Mouse (Mus musculus) R1 (cell line): ENCODE measurements around the gene Pithd1.

Experiments
- DNase-seq: peaks from one replicate; pipeline ENCODE4 v3.0.0-alpha.2; 2018; ENCODE audit warnings: low read depth, low spot score

Pithd1 gene

DNA sequence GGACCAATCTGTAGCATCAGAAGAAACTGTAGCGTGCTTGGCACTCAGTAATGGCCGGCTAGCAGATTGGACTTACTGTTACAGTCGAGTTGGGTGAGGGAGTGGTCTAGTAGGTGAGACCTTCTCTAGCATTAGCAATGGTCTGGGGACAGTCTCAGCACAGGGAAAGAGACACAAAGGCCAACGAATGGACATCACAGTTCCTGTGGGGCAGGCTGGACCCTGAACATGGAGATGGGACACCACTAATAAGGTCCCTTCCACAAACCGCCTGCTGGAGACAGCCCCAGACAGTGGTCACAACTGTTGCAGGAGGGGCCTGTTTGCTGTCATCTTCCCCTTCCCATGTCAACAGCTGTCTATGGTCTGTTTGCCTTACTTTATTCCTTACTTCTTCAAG is 25.4 kb downstream of the Pithd1 start:
- DNase-seq = no peak

DNA sequence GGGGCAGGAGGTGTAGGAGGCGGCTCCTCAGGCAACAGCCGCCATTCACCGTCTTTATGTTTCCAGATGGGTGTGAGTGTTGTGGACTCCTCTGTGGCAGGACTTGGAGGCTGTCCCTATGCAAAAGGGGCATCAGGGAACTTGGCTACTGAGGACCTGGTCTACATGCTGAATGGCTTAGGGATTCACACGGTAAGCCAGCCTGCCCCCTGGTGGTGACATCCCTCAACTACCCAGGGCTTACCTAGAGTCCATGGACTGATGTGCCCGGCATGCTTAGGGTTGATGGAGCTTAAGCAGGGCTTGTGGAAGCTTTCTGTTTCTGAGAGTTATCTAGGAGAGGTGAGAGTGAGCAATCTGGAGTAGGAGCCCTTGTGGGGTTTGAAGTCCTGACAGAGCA is 26.3 kb downstream of the Pithd1 start:
- DNase-seq = peak; percentile 86

DNA sequence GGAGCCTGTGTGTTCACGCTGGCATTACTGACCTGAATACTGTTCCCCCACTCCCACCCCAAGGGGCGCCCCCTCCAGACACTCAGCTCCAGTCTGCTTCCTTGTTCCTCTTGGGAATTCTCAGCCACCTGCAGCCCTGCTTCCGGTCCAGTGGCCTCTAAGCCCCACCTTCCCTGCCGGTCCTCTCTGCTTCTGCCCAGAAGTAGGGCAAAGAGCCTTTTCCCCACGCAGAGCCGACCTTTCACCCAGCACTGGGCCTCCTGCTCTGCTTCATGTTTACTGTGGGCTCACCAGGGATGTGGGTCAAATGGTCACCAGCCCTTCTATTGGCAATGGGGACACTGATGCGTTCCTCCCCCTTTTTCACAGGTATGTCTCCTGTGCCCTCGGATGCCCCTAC is 28.7 kb downstream of the Pithd1 start:
- DNase-seq = no peak

- DNase-seq = no peak
These were observed 31.2 kb downstream of the Pithd1 start for GRCm38 (mm10) chr4:135955886-135956285.

GRCm38 (mm10) chr4:135954241-135954640 is 32.8 kb downstream of the Pithd1 start:
- DNase-seq = peak; percentile 55

- peak; percentile 49 for DNase-seq
These were observed 33.9 kb downstream of the Pithd1 start for GRCm38 (mm10) chr4:135953179-135953578.

DNA sequence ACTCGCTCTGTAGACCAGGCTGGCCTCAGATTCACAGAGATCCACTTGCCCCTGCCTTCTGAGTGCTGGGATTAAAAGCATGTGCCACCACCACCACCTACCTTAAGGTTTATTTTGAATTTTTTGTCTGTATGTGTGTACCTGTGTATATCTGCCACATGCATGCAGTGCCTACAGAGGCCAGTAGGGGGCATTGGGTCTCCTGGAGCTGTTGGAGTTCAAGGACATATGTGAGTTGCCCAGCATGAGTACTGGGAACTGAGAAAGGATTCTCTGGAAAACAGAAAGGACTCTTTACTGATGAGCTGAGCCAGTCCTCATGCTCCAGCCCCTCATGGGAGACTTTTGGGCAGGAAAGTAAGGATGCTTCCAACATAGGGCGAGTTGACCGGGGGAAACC is 35.6 kb downstream of the Pithd1 start:
- peak; percentile 85 for DNase-seq

DNA sequence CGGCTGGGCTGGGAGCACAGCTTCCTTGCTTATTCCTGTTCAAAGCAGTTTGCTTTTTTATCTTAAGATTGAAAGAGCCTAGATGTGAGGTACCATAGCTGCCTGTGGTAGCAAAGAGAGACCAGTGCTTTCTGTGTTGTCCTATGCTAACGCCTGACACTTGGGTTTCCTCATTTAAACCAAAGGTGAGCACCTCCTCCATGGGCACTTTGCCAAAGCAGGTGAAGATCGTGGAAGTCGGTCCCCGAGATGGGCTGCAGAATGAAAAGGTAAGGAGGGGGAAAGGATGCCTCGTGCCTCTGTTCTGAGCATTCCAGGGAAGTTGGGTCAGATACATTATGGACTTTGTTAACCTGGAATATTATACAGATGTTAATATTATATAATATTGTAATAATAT is 36.7 kb downstream of the Pithd1 start:
- DNase-seq = no peak

DNA sequence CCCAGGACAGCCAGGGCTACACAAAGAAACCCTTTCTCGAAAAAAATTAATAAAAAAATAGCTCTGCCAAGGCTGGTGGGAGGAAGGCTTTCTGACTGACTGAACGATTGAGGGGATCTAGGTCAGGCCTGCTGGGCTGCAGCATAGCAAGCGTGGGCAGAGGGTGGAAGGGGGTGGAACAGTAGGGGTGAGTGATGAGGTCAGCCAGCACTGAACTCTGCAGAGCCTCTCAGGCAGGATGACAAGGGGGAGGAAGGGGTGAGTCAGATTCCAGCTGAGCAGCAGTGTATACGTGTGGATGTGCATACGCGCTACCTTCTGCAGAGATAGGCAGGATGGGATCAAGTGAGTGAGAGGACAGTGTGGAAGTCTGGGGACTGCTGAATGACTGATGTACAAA is 37.2 kb downstream of the Pithd1 start:
- DNase-seq = peak; percentile 39

DNA sequence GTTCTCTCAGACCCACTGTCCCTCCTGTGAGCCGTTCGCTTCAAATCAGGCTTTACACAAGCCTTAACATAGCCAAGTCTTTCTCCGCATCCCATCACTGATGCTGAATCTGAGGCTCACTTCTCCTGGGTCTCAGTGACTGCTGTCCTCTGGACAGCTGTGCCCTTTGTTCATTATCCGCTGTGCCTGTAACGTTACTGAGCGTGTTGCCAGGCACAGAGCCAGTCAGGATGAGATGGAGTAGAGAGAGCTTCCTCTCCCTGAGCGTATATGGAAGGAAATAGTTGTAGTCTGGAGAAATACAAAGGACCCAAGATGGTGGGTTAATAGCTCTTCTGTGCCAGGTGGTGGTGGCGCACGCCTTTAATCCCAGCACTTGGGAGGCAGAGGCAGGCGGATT is 37.6 kb downstream of the Pithd1 start:
- DNase-seq = no peak

- no peak for DNase-seq
These were observed 38.9 kb downstream of the Pithd1 start for GRCm38 (mm10) chr4:135948142-135948541.

DNA sequence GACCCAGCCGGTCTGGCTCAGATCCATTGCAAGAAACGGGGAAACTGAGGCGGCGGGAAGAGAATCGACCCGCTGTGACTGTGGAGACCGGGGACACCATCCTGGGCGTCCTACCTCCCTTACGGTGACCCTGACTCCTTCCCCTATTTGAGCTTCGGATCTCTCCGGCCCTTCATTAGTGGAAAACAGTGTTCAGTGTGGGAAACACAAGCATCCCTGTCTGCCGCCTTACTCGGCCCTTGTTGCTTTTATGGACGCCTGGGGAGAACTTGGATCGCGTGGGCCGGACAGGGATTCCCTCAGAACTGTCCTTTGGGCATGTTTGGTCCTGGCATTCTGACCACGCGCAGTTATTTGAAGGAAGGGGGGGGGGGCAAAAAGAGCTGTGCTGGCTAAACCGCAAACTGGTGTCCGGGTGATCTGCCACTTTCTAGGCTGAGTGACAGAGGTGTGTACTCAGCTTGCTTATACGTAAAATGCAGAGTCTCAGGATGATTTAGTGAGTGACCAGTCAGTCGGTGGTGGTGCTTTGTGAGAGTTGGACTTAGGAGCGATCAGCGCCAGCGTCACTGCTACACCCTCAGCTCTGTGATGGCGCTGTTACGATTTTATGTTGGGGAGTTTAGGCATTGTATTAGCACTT is 40.3 kb downstream of the Pithd1 start:
- DNase-seq = no peak

GRCm38 (mm10) chr4:135946278-135946658 is 40.8 kb downstream of the Pithd1 start, which contains the start of gene Hmgcl:
Gene Hmgcl (plus strand): TSS chr4:135946448.
- peak; percentile 95 for DNase-seq

GRCm38 (mm10) chr4:135945706-135946105 is 41.4 kb downstream of the Pithd1 start:
- no peak for DNase-seq

GRCm38 (mm10) chr4:135943389-135943788 is 43.7 kb downstream of the Pithd1 start:
- no peak for DNase-seq

GRCm38 (mm10) chr4:135942193-135942592 is 44.9 kb downstream of the Pithd1 start:
- DNase-seq = no peak

GRCm38 (mm10) chr4:135941026-135941425 is 46.0 kb downstream of the Pithd1 start:
- peak; percentile 76 for DNase-seq

DNA sequence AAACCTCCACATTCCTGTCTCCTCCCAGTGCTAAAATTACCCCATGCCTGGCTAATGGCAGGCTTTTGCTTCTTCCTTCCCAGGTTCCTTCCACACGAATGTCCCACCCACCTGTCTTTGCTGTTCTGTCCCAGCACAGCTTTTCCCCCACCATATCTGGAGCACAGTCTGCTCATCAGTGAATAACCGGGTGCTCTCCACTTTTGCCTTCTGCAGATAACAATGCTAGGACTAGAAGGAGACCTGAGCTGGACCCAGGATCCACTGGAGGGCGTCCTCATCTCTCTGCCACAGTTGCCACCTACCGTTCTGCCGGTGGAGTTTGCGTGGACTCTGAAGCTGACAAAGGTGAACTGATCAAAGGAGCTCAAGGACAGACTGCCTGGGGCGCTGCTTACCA is 48.2 kb downstream of the Pithd1 start:
- no peak for DNase-seq

DNA sequence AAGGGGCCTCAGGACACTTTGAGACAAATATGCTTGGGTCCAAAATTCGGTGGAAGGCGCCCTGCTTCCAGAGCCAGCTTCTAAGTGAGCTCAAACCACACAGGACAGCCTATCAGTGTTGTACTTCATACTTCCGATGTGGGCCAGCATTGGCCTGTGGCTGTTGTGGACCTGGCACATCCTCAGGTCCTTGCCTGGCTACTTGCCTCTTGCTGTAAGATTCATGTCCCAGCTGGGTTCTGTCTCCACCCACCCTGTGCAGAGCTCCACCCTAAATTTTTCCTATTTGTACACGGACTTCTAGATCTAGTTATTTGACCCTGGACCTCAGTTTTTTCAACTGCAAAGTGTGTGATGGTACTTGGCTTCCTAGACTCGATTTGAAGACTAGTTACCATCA is 51.6 kb downstream of the Pithd1 start:
- DNase-seq = no peak

- no peak for DNase-seq
These were observed 52.2 kb downstream of the Pithd1 start for GRCm38 (mm10) chr4:135934708-135935500.

- peak; percentile 51 for DNase-seq
These were observed 55.2 kb downstream of the Pithd1 start for GRCm38 (mm10) chr4:135931832-135932231.

DNA sequence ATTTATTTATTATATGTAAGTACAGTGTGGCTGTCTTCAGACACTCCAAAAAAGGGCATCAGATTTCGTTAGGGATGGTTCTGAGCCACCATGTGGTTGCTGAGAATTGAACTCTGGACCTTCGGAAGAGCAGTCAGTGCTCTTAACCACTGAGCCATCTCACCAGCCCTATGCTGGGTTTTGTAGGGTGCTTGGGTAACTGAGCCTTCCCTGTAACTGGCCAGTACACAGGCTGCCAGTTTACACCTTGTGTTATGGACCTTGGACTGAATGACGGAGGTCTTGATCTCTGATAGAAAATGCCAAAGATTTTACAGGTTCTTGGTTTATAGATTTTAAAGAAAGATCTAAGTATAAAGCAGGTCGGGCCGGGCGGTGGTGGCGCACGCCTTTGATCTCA is 56.8 kb downstream of the Pithd1 start:
- no peak for DNase-seq

DNA sequence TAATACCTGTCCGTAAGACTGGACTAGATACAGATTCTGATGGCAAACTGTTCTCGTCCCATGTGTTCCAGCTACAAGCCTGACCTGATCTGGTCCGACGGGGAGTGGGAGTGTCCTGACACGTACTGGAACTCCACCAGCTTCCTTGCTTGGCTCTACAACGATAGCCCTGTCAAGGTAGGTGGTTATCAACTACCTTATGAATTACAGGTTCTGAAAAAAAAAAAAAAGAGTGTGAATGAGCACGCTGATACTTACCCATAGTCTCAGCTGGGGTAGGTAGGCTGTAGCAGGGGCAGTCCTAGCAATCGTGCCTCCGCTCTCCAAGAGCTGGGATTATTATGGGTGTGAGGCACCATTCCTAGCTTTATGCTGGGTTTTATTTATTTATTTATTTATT is 57.2 kb downstream of the Pithd1 start:
- no peak for DNase-seq
